Mouse (Mus musculus) macrophage (primary cell): ENCODE data around the gene Bcar1. TPM values are rescaled to one million over a fixed set of nuclear protein-coding genes. Genes with fewer than 3 reads are reported as not detected.

Source experiments
- H3K27ac ChIP-seq: fragments of 350-480 bp; formaldehyde crosslinking; 2 replicates; pipeline ENCODE4 v1.9.0; 2021
- H3K36me3 ChIP-seq: fragments of 350-480 bp; formaldehyde crosslinking; 2 replicates; pipeline ENCODE4 v1.9.0; 2021; ENCODE audit errors: inconsistent target
- H3K4me3 ChIP-seq: fragments of 350-480 bp; formaldehyde crosslinking; 2 replicates; pipeline ENCODE4 v1.9.0; 2021; ENCODE audit errors: inconsistent target
- H3K79me2 ChIP-seq: fragments of 350-480 bp; formaldehyde crosslinking; 2 replicates; pipeline ENCODE4 v1.9.0; 2021; ENCODE audit errors: inconsistent target
- WGBS: methylation state at CpG from one replicate; pipeline ENCODE4 v1.1.7; 2026; ENCODE audit warnings: inconsistent platforms; ENCODE audit not compliant: missing documents; 5-methylcytosine and 5-hydroxymethylcytosine counted together
- polyA plus RNA-seq: library from polyadenylated mRNA; stranded (reverse); fragments of 250-400 nt; gene quantifications from 3 replicates; pipeline ENCODE4 v1.2.4, GENCODE M21; 2018; ENCODE audit warnings: inconsistent platforms

Gene Bcar1
- polyA plus RNA-seq, 1 experiment from 2014 or later: 0.07 TPM

DNA sequence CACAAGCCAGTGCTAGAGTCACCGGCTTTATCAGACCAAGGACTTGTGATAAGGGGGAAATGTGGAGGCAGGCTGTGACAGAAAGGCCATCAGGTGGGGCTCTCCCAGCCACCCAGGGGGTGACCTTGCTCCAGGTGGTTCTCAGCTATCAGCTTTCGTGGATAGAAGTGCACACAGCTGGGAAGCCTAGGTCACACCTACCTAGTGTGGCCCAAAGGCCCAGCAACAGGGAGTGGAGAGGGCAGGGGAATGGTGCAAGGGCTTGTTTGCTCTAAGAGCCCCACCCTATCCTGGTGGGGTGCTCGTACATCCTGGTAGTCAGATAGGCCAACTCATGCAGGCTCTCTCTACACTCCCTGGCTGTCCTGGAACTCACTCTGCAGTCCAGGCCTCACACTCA is 38.4 kb downstream of the Bcar1 start:
- Histone ChIP-seq H3K36me3 (no peaks in the 10 kb centered on the region), H3K27ac (no peak overlapping the region), H3K79me2 (no peaks in the 10 kb centered on the region), H3K4me3 (no peak overlapping the region)
- 80% methylated on average over 3 of the region's 3 CpGs for WGBS

- no peak overlapping the region for H3K27ac ChIP-seq
- no peak overlapping the region for H3K4me3 ChIP-seq
- H3K79me2 ChIP-seq: no peaks in the 10 kb centered on the region
- no peaks in the 10 kb centered on the region for H3K36me3 ChIP-seq
- WGBS: 95% methylated on average over 9 of the region's 12 CpGs
Measured at GRCm38 (mm10) chr8:111704585-111704984, 39.0 kb downstream of the Bcar1 start.

DNA sequence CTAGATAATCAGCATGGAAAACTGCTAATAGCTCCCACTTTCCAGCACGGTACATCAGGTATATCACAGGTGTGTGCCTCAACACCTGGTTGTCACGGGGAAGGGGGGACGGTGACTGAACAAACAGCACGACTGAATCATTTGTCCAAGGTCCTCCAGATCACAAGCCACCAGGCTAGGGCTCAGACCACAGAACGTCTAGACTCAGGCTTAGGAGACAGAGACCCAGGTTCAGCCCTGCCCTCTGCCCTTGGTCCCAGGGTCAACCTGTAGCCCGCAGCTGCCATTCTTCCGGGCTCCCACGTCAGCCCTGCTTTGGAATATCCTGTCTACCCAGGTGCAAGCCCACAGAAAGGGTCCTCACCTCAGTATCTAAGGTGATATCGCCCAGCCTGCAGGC is 42.2 kb downstream of the Bcar1 start:
- no peaks in the 10 kb centered on the region for H3K79me2 ChIP-seq
- H3K4me3 ChIP-seq: no peak overlapping the region
- no peaks in the 10 kb centered on the region for H3K36me3 ChIP-seq
- no peak overlapping the region for H3K27ac ChIP-seq
- 88% methylated on average over 9 of the region's 9 CpGs for WGBS

GRCm38 (mm10) chr8:111700740-111701139 is 42.9 kb downstream of the Bcar1 start:
- no peak overlapping the region for H3K27ac ChIP-seq
- WGBS: 93% methylated on average over 5 of the region's 5 CpGs
- no peak overlapping the region for H3K4me3 ChIP-seq
- no peaks in the 10 kb centered on the region for H3K79me2 ChIP-seq
- H3K36me3 ChIP-seq: no peaks in the 10 kb centered on the region

GRCm38 (mm10) chr8:111700201-111700600 is 43.4 kb downstream of the Bcar1 start:
- H3K36me3 ChIP-seq: no peaks in the 10 kb centered on the region
- WGBS: 89% methylated on average over 3 of the region's 3 CpGs
- H3K27ac ChIP-seq: no peak overlapping the region
- no peak overlapping the region for H3K4me3 ChIP-seq
- H3K79me2 ChIP-seq: no peaks in the 10 kb centered on the region

DNA sequence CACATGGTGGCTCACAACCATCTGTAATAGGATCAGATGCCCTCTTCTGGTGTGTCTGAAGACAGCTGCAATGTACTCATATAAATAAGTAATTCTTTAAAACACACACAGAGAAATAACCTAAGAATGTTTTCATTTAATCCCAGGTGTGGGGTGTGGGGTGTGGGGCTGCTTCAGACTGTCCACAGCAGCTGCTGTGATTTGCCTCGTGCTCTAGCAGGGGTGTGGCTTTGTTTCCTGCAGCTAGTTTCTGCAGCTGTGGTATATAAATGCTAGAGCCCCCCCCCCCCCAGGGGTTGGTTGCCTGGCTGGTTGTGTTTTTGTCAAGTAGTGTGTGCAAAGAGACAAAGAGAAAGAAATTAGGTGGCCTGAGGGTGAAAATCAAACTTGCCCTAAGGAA is 44.6 kb downstream of the Bcar1 start:
- no peaks in the 10 kb centered on the region for H3K36me3 ChIP-seq
- no peaks in the 10 kb centered on the region for H3K79me2 ChIP-seq
- 50% methylated on average over 1 of the region's 1 CpGs for WGBS
- no peak overlapping the region for H3K27ac ChIP-seq
- H3K4me3 ChIP-seq: no peak overlapping the region

GRCm38 (mm10) chr8:111697655-111698054 is 46.0 kb downstream of the Bcar1 start:
- WGBS: 94% methylated on average over 7 of the region's 10 CpGs
- no peaks in the 10 kb centered on the region for H3K79me2 ChIP-seq
- no peak overlapping the region for H3K27ac ChIP-seq
- H3K36me3 ChIP-seq: no peaks in the 10 kb centered on the region
- H3K4me3 ChIP-seq: no peak overlapping the region

DNA sequence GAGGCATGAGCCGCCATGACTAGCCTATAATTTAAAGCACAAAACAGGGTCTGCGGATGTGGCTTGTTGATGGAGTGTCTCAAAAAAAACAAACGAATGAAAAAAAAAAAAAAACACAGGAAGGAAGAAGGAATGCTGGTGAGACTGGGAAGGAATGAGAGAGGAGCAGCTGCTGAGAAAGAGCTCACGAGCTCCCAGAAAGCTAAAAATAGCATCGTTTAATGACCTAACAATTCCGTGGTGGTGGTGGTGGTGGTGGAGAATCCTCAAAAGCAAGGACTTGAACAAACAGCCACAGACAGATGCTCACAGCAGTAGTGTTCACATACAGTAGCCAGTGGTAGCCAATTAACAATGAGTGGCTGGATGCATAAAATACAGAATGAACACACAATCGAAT is 48.2 kb downstream of the Bcar1 start:
- Histone ChIP-seq H3K4me3 (no peak overlapping the region), H3K36me3 (no peaks in the 10 kb centered on the region), H3K27ac (no peak overlapping the region), H3K79me2 (no peaks in the 10 kb centered on the region)
- WGBS: 46% methylated on average over 7 of the region's 7 CpGs

DNA sequence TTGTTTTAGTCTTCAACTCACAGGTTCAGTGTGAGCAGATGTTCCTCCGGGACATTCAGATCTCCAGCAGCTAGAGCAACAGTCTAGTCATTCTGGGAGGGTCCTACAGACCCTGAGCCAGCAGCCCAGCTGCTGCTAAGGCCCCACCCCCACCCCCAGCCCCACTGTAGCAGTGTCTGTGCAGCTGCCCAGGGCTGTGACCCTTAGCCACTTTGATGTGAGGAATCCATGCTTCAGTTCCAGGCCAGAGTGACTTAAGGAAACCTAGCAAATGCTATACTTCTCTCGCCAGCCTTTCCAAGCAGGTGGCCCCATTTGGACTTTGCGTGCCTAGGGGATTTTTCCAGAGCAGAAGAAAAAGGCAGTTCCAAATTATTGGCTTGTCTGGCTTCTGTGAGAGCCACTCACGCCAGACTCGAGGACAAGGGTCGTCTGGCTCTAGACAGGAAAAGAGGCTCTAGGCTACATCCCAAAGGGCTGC is 50.3 kb downstream of the Bcar1 start:
- Histone ChIP-seq H3K79me2 (no peaks in the 10 kb centered on the region), H3K4me3 (no peak overlapping the region), H3K27ac (no peak overlapping the region), H3K36me3 (no peaks in the 10 kb centered on the region)
- WGBS: 81% methylated on average over 6 of the region's 6 CpGs

DNA sequence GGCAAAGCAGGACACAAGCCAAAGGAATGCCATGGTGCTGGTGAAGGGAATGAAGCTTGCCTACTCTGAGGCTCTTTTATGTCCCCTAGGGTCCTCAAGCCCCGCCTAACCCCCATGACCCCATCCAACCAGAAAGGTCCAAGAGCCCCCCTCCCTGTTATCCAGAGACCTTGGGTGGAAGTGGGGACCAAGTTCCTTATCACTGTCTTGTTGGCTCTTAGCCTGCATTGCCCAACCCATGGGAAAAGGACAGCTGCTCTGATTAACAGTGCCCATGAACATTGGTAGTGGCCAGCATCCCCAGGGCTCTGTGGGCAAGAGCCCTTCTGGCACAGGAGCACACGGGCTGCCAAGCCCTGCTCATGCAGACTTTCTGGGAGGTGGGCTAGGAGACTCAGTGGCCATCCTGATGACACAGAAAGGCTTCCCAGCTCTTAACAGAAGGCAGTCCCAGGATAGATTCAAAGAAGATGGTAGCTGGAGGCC is 52.6 kb downstream of the Bcar1 start, which contains the start of gene Ctrb1:
Gene Ctrb1 (minus strand): TSS at position 51 of the 486 bp plus-strand sequence.
- Histone ChIP-seq H3K79me2 (no peaks in the 10 kb centered on the region), H3K4me3 (no peak within 1 kb of the TSS)
- WGBS: 81% methylated on average over 2 of the region's 2 CpGs

DNA sequence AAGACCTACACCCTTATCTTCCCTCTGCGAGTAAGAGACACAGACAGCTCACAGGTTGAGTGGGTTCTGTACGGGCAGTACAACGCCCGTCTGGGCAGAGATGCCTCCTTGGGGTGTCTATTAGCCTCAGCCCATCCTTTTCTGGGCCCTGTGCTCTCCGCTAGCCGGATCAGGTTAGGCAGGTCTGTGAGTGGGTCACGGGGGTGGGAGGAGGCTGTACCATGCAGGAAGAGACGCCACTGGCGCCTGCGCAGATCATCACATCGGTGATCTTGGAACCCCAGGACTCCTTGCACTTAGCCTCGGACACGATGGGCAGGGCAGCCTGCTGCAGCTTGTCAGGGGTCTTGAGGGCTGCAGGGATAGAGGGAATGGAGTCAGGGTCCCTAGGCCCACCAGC is 56.7 kb downstream of the Bcar1 start:
- WGBS: 88% methylated on average over 13 of the region's 13 CpGs

More for the DNA sequence above, 52.6 kb downstream of the Bcar1 start, which contains the start of gene Ctrb1:
- H3K36me3 ChIP-seq: no peaks in the 10 kb centered on the region
- no peak within 1 kb of the TSS for H3K27ac ChIP-seq

GRCm38 (mm10) chr8:111682521-111682920 is 61.1 kb downstream of the Bcar1 start:
- Histone ChIP-seq H3K27ac (no peak overlapping the region), H3K4me3 (no peak overlapping the region), H3K79me2 (no peaks in the 10 kb centered on the region), H3K36me3 (no peaks in the 10 kb centered on the region)
- WGBS: 31% methylated on average over 9 of the region's 9 CpGs

More for the DNA sequence above, 56.7 kb downstream of the Bcar1 start:
- Histone ChIP-seq H3K36me3 (no peaks in the 10 kb centered on the region), H3K27ac (no peak overlapping the region), H3K79me2 (no peaks in the 10 kb centered on the region), H3K4me3 (no peak overlapping the region)

DNA sequence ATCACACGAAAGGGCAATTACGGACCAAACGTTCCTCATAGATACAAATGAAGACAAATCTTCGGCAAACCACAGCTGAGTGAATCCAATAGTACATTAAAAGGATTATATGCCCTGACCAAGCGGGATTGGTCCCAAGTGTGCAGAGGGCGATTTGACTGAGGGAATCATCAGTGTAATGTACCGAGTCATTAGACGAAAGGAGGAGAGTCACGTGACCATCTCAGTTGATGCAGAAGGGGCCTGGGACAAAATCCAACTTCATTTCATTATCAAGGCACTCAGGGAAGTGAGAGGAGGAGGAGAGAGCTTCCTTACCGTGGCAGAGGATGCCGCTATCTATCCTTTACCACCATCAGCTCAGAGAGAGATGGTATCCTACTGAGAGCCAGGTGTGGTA is 62.5 kb downstream of the Bcar1 start:
- Histone ChIP-seq H3K4me3 (no peak overlapping the region), H3K79me2 (no peaks in the 10 kb centered on the region), H3K36me3 (no peaks in the 10 kb centered on the region), H3K27ac (no peak overlapping the region)
- 71% methylated on average over 11 of the region's 11 CpGs for WGBS

DNA sequence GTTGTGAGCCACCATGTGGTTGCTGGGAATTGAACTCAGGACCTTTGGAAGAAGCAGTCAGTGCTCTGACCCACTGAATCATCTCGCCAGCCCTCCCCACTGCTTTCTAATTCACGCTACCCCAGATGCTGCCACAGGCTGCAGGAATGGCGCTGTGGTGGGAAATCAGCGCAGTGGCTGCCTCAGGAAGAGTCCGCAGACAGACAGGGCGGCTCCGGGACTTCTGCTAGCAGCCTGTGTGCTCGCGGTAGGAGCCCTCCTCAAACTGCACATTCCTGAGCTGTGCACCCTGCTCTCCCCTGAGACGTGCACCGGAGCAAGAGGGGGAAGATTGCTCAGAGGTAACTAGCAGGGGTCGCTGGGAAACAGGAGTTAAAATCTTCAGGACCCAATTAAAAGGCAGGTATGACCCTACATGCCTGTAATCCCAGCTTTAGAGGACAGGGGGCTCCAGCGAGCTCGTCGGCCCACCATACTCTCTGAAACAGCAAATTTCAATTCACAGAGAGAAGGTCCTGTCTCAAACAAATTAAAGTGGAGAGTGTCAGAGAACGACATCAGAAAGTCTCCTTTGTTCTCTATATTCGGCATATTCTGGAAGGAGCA is 63.1 kb downstream of the Bcar1 start:
- no peaks in the 10 kb centered on the region for H3K36me3 ChIP-seq
- WGBS: 45% methylated on average over 17 of the region's 17 CpGs
- H3K79me2 ChIP-seq: no peaks in the 10 kb centered on the region
- no peak overlapping the region for H3K4me3 ChIP-seq
- H3K27ac ChIP-seq: no peak overlapping the region

DNA sequence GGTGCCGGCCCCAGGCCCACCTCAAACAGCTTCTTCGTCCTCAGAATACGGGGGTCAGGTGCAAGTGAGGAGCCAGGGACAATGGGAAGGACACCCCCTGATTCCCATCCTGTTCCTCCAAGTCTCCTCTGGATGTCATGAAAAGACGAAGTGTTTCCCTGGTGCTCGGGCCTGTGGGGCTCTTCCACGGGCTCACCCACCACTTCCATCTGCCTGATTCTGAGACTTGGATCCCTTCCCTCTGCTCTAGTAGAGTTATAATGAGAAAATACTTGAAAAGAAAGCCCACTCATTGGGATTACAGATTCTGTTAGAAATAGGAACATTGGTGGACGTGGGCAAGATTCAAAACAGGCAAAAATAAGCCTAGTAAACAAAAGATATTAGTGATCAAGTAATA is 64.8 kb downstream of the Bcar1 start:
- Histone ChIP-seq H3K27ac (no peak overlapping the region), H3K4me3 (no peak overlapping the region), H3K36me3 (no peaks in the 10 kb centered on the region), H3K79me2 (no peaks in the 10 kb centered on the region)
- 90% methylated on average over 7 of the region's 7 CpGs for WGBS

- Histone ChIP-seq H3K79me2 (no peaks in the 10 kb centered on the region), H3K4me3 (no peak overlapping the region), H3K36me3 (no peaks in the 10 kb centered on the region), H3K27ac (no peak overlapping the region)
- WGBS: 11% methylated on average over 3 of the region's 3 CpGs
Measured at GRCm38 (mm10) chr8:111678111-111678510, 65.5 kb downstream of the Bcar1 start.
